Mouse (Mus musculus) heart, postnatal 14 days (tissue): ENCODE data around the gene Olfr183. TPM values are rescaled to one million over a fixed set of nuclear protein-coding genes. Genes with fewer than 3 reads are reported as not detected.
"Not testable (repeated sequence)": the region's sequence is repeated elsewhere in the genome, so short reads cannot be mapped to it uniquely, and the experiment has no call there.

Source experiments
- DNase-seq, 2 experiments: peaks; one replicate each; pipeline ENCODE4 v3.0.0; 2021 to 2022
- intact Hi-C: fragments of 180-260 bp; cut with DNase I; formaldehyde crosslinking; loops from one replicate; pipeline ENCODE4 v1.15.1; 2025
- long read RNA-seq, 2 experiments: library from polyadenylated mRNA; stranded (forward); transcript quantifications; one replicate each; pipeline ENCODE4 v2.0.0; 2021
- total RNA-seq, 2 experiments: library from RNA; stranded (reverse); gene quantifications; 2 replicates each; pipeline ENCODE4 v1.2.3; 2021

Olfr183 gene
- total RNA-seq, result not detected
- long read RNA-seq, experiment 1, result 0 reads
- long read RNA-seq, experiment 2, result 0 reads

GRCm38 (mm10) chr16:58995057-58995456 lies at the start of gene Olfr183:
Gene Olfr183 (plus strand): TSS chr16:58995357.
- no peak for DNase-seq
- intact Hi-C loops, result no loop called here

- intact Hi-C loops, result no loop called here
Measured at GRCm38 (mm10) chr16:59007146-59007545, 12.0 kb downstream of the Olfr183 start.

GRCm38 (mm10) chr16:59013357-59014018 lies 18.3 kb downstream of the Olfr183 start:
- intact Hi-C loops, result no loop called here
- DNase-seq, result no peak

More at GRCm38 (mm10) chr16:59007146-59007545, 12.0 kb downstream of the Olfr183 start:
- no peak for DNase-seq

- DNase-seq, result no peak
- intact Hi-C loops, result no loop called here
Measured at GRCm38 (mm10) chr16:59030191-59030590, 35.0 kb downstream of the Olfr183 start, which contains the start of gene Olfr186. Gene Olfr186 (minus strand): TSS chr16:59030291.

- intact Hi-C loops, result no loop called here
- no peak for DNase-seq
Measured at GRCm38 (mm10) chr16:59039710-59040109, 44.6 kb downstream of the Olfr183 start, which contains the start of gene Olfr187. Gene Olfr187 (minus strand): TSS chr16:59039767.

DNA sequence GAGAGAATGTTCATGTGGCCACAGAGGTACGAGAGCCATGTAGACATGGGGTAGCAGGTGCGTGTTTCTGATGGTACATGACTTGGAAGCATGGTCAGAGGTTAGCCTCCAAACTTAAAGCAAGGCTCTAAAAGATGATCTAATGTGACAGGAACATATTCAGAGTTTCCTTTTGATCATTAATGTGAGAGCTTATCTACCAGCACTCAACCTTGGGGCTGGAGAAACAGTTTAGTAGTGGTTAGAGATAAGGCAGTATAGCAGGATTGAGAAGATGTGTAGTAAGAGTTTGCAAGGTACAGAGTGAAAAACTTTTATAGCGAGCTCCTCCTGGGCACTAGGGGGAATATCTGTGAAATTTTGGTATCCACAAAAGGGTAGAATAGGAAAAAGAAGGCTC lies 50.7 kb downstream of the Olfr183 start:
- intact Hi-C loops, result no loop called here
- DNase-seq, result no peak

- intact Hi-C loops, result no loop called here
- DNase-seq, result no peak
Measured at GRCm38 (mm10) chr16:59047579-59047978, 52.4 kb downstream of the Olfr183 start.

DNA sequence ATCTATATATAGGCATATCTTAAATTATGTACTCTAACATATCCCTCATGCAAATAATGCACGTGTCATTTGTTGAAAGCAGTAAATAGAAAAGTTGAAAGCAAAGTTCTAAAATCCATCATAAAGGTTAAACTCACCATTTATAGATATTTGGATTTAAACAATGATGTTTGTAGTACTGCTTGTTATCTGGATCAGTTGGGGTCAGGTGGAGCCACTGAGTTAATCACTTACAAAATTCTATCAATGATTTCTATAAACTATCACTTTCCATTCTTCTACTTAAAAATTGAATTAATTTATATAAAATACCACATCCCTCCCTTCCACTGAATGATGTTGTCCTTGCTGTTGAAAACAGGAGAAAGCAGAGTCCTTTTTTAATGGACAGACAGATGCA lies 53.7 kb downstream of the Olfr183 start:
- no peak for DNase-seq
- intact Hi-C loops, result no loop called here

- intact Hi-C loops, DNase-seq: not testable (repeated sequence)
Measured at GRCm38 (mm10) chr16:59049286-59049685, 54.1 kb downstream of the Olfr183 start.

Other genes with a start within 250 kb of the Olfr183 start
- gene Olfr172, start 232.2 kb upstream of the Olfr183 start, total RNA-seq, result not detected
- gene Olfr173, start 195.1 kb upstream of the Olfr183 start, total RNA-seq, result not detected
- gene Olfr175-ps1, start 168.6 kb upstream of the Olfr183 start, total RNA-seq, result not detected
- not detected for gene Olfr177, start 120.6 kb upstream of the Olfr183 start, total RNA-seq
- not detected for gene Olfr178, start 103.3 kb upstream of the Olfr183 start, total RNA-seq
- gene Olfr181, start 66.6 kb upstream of the Olfr183 start, total RNA-seq, result not detected
- gene Olfr180, start 66.0 kb upstream of the Olfr183 start, total RNA-seq, result not detected
- gene Olfr186, start 34.9 kb downstream of the Olfr183 start, total RNA-seq, result not detected
- not detected for gene Olfr187, start 44.4 kb downstream of the Olfr183 start, total RNA-seq
- gene Olfr190, start 82.6 kb downstream of the Olfr183 start, total RNA-seq, result not detected
- not detected for gene Olfr191, start 94.5 kb downstream of the Olfr183 start, total RNA-seq
- gene Olfr193, start 116.5 kb downstream of the Olfr183 start, total RNA-seq, result not detected
- not detected for gene Olfr194, start 125.7 kb downstream of the Olfr183 start, total RNA-seq
- gene Olfr195, start 151.7 kb downstream of the Olfr183 start, total RNA-seq, result not detected
- gene Olfr196, start 175.1 kb downstream of the Olfr183 start, total RNA-seq, result not detected
- gene Olfr198, start 208.2 kb downstream of the Olfr183 start, total RNA-seq, result not detected
- gene Olfr199, start 224.4 kb downstream of the Olfr183 start, total RNA-seq, result not detected